Mouse (Mus musculus) right cerebral cortex, postnatal 4 days (tissue): ENCODE measurements around the gene Ankrd35.
"Not testable (repeated sequence)": the region's sequence is repeated elsewhere in the genome, so short reads cannot be mapped to it uniquely, and the experiment has no call there.

Experiments used
- DNase-seq: peaks from one replicate; pipeline ENCODE4 v3.0.0-alpha.2; 2022

Gene Ankrd35

GRCm38 (mm10) chr3:96669727-96670468 is at the start of gene Ankrd35:
Gene Ankrd35, plus strand, starts transcription at chr3:96670131.
- DNase-seq: peak; percentile 62

- DNase-seq: no peak
These were observed 46.7 kb upstream of the Ankrd35 start for GRCm38 (mm10) chr3:96623201-96623600.

GRCm38 (mm10) chr3:96629729-96630600 is 40.0 kb upstream of the Ankrd35 start, which contains the start of gene Rbm8a:
Gene Rbm8a, plus strand, starts transcription at chr3:96629933.
- DNase-seq: peak; percentile 94

GRCm38 (mm10) chr3:96632058-96632457 is 37.9 kb upstream of the Ankrd35 start:
- DNase-seq: no peak

GRCm38 (mm10) chr3:96634015-96634414 is 35.9 kb upstream of the Ankrd35 start:
- DNase-seq: no peak

GRCm38 (mm10) chr3:96634928-96635879 is 34.7 kb upstream of the Ankrd35 start, which contains the start of the genes Pex11b and Gm42957:
Gene Pex11b, plus strand, starts transcription at chr3:96635376.
Gene Gm42957, plus strand, starts transcription at chr3:96635474.
- peak; percentile 80 for DNase-seq

GRCm38 (mm10) chr3:96635906-96636305 is 34.0 kb upstream of the Ankrd35 start:
- DNase-seq: no peak

GRCm38 (mm10) chr3:96636448-96636847 is 33.5 kb upstream of the Ankrd35 start:
- DNase-seq: peak; percentile 6

GRCm38 (mm10) chr3:96639219-96639618 is 30.7 kb upstream of the Ankrd35 start:
- DNase-seq: peak; percentile 58

GRCm38 (mm10) chr3:96645018-96645649 is 24.8 kb upstream of the Ankrd35 start, which contains the start of gene Itga10:
Gene Itga10, plus strand, starts transcription at chr3:96645584.
- peak; percentile 45 for DNase-seq

- DNase-seq: no peak
These were observed 22.6 kb upstream of the Ankrd35 start for GRCm38 (mm10) chr3:96647365-96647764.

- no peak for DNase-seq
These were observed 9.0 kb upstream of the Ankrd35 start for GRCm38 (mm10) chr3:96660901-96661300.

GRCm38 (mm10) chr3:96662731-96663316 is 7.1 kb upstream of the Ankrd35 start:
- no peak for DNase-seq

- peak; percentile 92 for DNase-seq
These were observed 6.3 kb upstream of the Ankrd35 start for GRCm38 (mm10) chr3:96663432-96664239.

- not testable (repeated sequence) for DNase-seq
These were observed 4.1 kb upstream of the Ankrd35 start for GRCm38 (mm10) chr3:96665732-96666363.

GRCm38 (mm10) chr3:96666916-96667315 is 3.0 kb upstream of the Ankrd35 start:
- DNase-seq: no peak

GRCm38 (mm10) chr3:96667316-96667715 is 2.6 kb upstream of the Ankrd35 start:
- no peak for DNase-seq

- DNase-seq: no peak
These were observed 1.4 kb upstream of the Ankrd35 start for GRCm38 (mm10) chr3:96668424-96669067.

- DNase-seq: no peak
These were observed 1.6 kb downstream of the Ankrd35 start for GRCm38 (mm10) chr3:96671519-96671918.
